Mouse (Mus musculus): Measurements from ENCODE around the gene Wipi1. TPM values are rescaled to one million over a fixed set of nuclear protein-coding genes. Genes with fewer than 3 reads are reported as not detected.
"Not testable (repeated sequence)": the region's sequence is repeated elsewhere in the genome, so short reads cannot be mapped to it uniquely, and the experiment has no call there.

The Wipi1 gene
- polyA plus RNA-seq (2012; rRNA removed): 20.4 and 23.1 TPM in 2 replicates

DNA sequence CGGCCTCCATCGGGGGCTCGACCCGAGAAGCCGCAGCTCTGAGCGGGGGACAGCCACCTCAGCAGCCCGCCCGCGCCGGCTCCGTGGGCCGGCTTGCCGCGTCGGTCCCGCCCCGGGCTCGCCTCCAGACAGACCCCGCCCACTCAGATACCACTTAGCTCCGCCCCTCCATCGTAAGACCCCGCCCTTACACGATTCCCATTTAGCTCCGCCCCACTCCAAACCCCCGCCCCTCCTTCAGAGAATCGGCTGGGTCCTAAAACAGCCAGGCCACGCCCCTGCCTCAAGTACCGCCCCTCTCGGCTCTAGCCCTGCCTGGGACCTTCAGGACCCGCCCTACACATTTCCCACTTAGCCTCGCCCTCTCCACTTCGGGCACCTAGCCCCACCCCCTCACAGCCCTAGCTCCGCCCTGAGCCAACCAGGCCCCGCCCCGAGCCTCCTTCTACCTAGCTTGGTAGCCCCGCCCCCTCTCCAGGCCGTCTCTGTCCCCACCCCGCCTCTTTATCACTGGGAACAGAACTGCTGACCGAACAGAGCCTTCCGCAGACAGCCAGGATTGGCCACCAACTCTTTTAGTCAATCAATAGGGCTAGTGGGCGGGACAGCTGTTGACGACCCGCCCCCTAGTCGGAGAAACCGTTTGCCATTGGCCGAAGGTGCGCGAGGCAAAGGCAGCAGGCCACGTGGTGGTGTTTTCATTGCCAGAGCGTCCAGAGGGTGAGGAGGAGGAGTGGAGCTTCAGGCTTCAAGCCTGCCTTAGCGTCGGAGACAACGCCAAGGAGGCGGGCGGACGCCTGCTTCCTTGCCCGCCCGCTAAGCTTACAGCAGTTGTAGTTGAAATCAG, at the start of gene Wipi1:
Gene Wipi1 (minus strand): TSS at position 665 of the 847 bp plus-strand sequence.
- peaks cover 5% of the 10 kb centered on the region; the same call in 1 of the 2 replicates for H3K4me1 ChIP-seq (ENCODE audit: control insufficient read depth, insufficient read depth, low read length)
- no peaks in the 10 kb centered on the region for H3K27me3 ChIP-seq (ENCODE audit: control insufficient read depth, insufficient read depth, low read length)
- WGBS: 1% methylated on average over 58 of the region's 58 CpGs
- H3K4me3 ChIP-seq (replicated peaks; ENCODE audit: insufficient read depth, low read depth, low read length): peak within 1 kb of the TSS; percentile 76
- TF ChIP-seq POLR2A (IDR thresholded peaks at IDR 0.05; ENCODE audit: borderline replicate concordance, insufficient read depth, low read length) (peak; percentile 34; the same call in 1 of the 2 replicates), CTCF (IDR thresholded peaks at IDR 0.05; ENCODE audit: borderline replicate concordance, insufficient read depth, low read depth, low read length) (no peak)
- peak; percentile 97 for DNase-seq
- H3K27ac ChIP-seq (ENCODE audit: insufficient read depth, low read length): peak within 1 kb of the TSS; percentile 17; the same call in 1 of the 2 replicates

DNA sequence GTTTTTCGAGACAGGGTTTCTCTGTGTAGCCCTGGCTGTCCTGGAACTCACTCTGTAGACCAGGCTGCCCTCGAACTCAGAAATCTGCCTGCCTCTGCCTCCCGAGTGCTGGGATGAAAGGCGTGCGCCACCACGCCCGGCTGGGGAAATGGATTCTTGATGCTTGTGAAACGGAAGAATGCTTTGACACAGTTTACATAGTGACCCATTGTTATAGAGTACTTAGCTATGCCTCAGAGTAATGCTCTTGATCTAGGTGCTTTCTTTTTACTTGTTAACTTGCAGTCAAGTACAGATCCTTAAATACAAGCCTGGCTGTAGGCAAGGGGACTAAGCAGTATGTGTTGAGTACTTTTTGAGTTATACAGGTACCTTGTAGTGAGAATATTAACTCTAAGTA, 48.8 kb upstream of the Wipi1 start:
- WGBS: 85% methylated on average over 8 of the region's 8 CpGs
- H3K4me1 ChIP-seq (ENCODE audit: control insufficient read depth, insufficient read depth, low read length); H3K27me3 ChIP-seq (ENCODE audit: control insufficient read depth, insufficient read depth, low read length); DNase-seq; H3K4me3 ChIP-seq (replicated peaks; ENCODE audit: insufficient read depth, low read depth, low read length); H3K27ac ChIP-seq (ENCODE audit: insufficient read depth, low read length): not testable (repeated sequence)

DNA sequence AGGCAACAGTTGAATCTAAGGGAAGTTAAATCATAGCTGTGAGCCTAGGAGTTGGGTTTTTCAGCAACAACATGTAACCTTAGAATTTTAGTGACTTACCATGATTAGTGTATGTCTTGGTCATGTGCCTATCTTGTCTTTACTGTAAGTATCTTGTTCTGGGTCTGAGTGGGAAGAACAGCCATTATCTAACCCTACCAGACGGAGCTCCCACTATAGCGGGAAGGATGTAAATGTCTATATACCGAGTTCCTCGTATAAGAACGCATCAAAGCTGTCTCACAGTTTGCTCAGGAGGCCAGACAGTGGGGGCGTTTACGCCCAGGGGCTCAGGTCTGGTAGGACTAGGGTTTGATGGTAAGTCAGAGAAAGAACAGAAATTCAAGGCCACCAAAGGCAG, 44.5 kb upstream of the Wipi1 start:
- no peak overlapping the region for H3K27ac ChIP-seq (ENCODE audit: insufficient read depth, low read length)
- H3K4me3 ChIP-seq (replicated peaks; ENCODE audit: insufficient read depth, low read depth, low read length): no peak overlapping the region
- TF ChIP-seq POLR2A (IDR thresholded peaks at IDR 0.05; ENCODE audit: borderline replicate concordance, insufficient read depth, low read length) (no peak), CTCF (IDR thresholded peaks at IDR 0.05; ENCODE audit: borderline replicate concordance, insufficient read depth, low read depth, low read length) (no peak)
- H3K27me3 ChIP-seq (ENCODE audit: control insufficient read depth, insufficient read depth, low read length): no peaks in the 10 kb centered on the region
- DNase-seq: no peak
- peaks cover 15% of the 10 kb centered on the region for H3K4me1 ChIP-seq (ENCODE audit: control insufficient read depth, insufficient read depth, low read length)
- 90% methylated on average over 7 of the region's 7 CpGs for WGBS

DNA sequence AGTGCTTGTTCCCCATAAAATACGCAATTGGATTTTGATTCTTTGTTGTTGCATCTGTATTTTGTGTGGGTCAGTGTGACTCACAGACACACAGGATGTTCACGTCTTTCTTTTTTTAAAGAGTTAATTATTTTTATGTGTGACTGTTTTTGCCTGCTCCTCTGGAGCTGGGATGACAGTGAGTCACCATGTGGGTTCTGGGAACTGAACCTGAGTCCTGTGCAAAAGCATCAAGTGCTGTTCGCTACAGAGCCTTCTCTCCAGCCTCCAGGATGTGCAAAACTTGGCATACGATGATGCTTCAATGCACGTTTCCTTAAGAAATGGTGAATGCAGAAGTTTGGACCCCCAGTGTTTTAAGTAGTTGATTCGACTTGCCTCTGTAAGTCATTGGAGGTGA, 42.8 kb upstream of the Wipi1 start:
- H3K4me3 ChIP-seq (replicated peaks; ENCODE audit: insufficient read depth, low read depth, low read length): no peak overlapping the region
- peaks cover 12% of the 10 kb centered on the region; the same call in 1 of the 2 replicates for H3K4me1 ChIP-seq (ENCODE audit: control insufficient read depth, insufficient read depth, low read length)
- no peak overlapping the region for H3K27ac ChIP-seq (ENCODE audit: insufficient read depth, low read length)
- no peak for DNase-seq
- 49% methylated on average over 6 of the region's 6 CpGs for WGBS
- no peaks in the 10 kb centered on the region for H3K27me3 ChIP-seq (ENCODE audit: control insufficient read depth, insufficient read depth, low read length)
- TF ChIP-seq POLR2A (IDR thresholded peaks at IDR 0.05; ENCODE audit: borderline replicate concordance, insufficient read depth, low read length) (no peak), CTCF (IDR thresholded peaks at IDR 0.05; ENCODE audit: borderline replicate concordance, insufficient read depth, low read depth, low read length) (no peak)

DNA sequence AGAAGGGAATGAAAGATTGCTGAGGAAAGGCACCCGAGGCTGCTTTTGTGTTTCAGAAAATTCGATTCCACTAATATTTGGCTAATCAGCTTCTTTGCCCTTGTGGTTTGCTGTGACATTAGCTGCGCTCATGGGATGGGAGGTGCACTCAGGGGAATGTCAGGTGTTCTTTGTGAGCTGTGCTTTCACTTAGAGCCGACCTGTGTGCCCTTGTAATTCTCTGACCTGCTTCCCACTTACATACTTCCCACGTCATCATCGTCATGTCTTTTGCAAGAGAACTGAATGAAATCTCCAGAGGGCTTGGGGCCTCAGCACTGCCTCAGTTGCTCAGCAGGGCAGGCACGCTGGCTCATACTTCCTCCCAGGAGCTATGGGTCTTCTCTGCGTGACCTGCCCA, 41.4 kb upstream of the Wipi1 start:
- no peak for DNase-seq
- TF ChIP-seq CTCF (IDR thresholded peaks at IDR 0.05; ENCODE audit: borderline replicate concordance, insufficient read depth, low read depth, low read length) (no peak), POLR2A (IDR thresholded peaks at IDR 0.05; ENCODE audit: borderline replicate concordance, insufficient read depth, low read length) (no peak)
- no peaks in the 10 kb centered on the region for H3K27me3 ChIP-seq (ENCODE audit: control insufficient read depth, insufficient read depth, low read length)
- H3K4me1 ChIP-seq (ENCODE audit: control insufficient read depth, insufficient read depth, low read length): peaks cover 20% of the 10 kb centered on the region; the same call in 1 of the 2 replicates
- H3K27ac ChIP-seq (ENCODE audit: insufficient read depth, low read length): no peak overlapping the region
- 15% methylated on average over 8 of the region's 8 CpGs for WGBS
- H3K4me3 ChIP-seq (replicated peaks; ENCODE audit: insufficient read depth, low read depth, low read length): peak overlapping the region; percentile 43

DNA sequence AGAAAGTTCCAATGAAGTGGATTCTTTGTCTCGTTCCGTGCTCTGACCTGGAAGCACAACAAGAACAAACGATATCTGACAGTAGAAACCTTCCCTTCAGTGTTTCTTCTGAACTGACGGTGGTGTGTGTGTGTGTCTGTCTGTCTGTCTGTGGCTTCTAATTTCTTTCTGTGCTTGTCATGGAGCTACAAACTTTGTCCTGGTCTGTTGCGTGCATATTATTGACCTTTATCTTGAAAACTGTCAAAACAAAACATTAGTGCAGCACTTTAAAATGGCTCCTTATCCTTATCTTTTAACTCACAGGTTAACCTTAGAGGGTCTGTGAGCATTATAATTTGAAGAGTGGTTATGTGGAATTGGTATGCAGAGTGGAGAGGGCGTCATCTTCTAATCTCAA, 40.7 kb upstream of the Wipi1 start:
- H3K4me3 ChIP-seq (replicated peaks; ENCODE audit: insufficient read depth, low read depth, low read length): peak overlapping the region; percentile 35
- TF ChIP-seq CTCF (IDR thresholded peaks at IDR 0.05; ENCODE audit: borderline replicate concordance, insufficient read depth, low read depth, low read length): no peak
- no peak for TF ChIP-seq POLR2A (IDR thresholded peaks at IDR 0.05; ENCODE audit: borderline replicate concordance, insufficient read depth, low read length)
- H3K4me1 ChIP-seq (ENCODE audit: control insufficient read depth, insufficient read depth, low read length): peaks cover 20% of the 10 kb centered on the region; the same call in 1 of the 2 replicates
- H3K27ac ChIP-seq (ENCODE audit: insufficient read depth, low read length): no peak overlapping the region
- WGBS: 12% methylated on average over 6 of the region's 6 CpGs
- no peak for DNase-seq
- no peaks in the 10 kb centered on the region for H3K27me3 ChIP-seq (ENCODE audit: control insufficient read depth, insufficient read depth, low read length)

DNA sequence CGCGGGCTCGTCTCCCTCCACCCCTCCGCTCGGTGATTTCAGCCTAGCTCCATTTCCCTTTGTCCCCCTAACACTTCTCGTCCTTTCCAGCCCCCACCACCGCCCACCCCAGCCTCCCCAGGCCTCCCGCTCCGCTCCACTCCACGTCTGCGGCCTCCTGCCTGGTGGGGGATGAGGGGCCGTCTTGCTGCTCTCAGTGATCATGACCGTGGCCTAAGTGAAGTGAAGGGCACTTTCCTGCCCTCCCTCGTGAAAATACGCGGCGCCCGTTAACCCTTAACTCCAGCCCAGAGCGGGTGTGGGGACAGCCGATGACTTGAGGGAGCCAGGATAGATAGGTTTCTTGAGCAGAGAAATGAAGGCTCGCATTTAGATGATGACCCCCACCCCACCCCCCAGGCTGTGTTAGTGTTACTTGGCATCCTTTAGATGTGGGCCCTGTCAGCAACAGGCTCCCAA, 39.8 kb upstream of the Wipi1 start:
- Histone ChIP-seq H3K4me1 (ENCODE audit: control insufficient read depth, insufficient read depth, low read length) (peaks cover 18% of the 10 kb centered on the region; the same call in 1 of the 2 replicates), H3K4me3 (replicated peaks; ENCODE audit: insufficient read depth, low read depth, low read length) (peak overlapping the region; percentile 88), H3K27me3 (ENCODE audit: control insufficient read depth, insufficient read depth, low read length) (no peaks in the 10 kb centered on the region), H3K27ac (ENCODE audit: insufficient read depth, low read length) (no peak overlapping the region; the same call in 1 of the 2 replicates)
- under 1% methylated on average over 21 of the region's 21 CpGs for WGBS
- TF ChIP-seq POLR2A (IDR thresholded peaks at IDR 0.05; ENCODE audit: borderline replicate concordance, insufficient read depth, low read length): no peak
- no peak for TF ChIP-seq CTCF (IDR thresholded peaks at IDR 0.05; ENCODE audit: borderline replicate concordance, insufficient read depth, low read depth, low read length)
- DNase-seq: peak in 1 of 2 experiments; percentile 40
